Mouse (Mus musculus) heart, adult 11 months (tissue): ENCODE measurements at regions not wholly inside any gene's neighbourhood (a gene's known extent, or its start where the extent isn't known, plus 50 kb on each side); places are given as distances from the start of the nearest gene placed in this dataset.

Experiments
- DNase-seq: peaks from one replicate; pipeline ENCODE4 v3.0.0; 2022

DNA sequence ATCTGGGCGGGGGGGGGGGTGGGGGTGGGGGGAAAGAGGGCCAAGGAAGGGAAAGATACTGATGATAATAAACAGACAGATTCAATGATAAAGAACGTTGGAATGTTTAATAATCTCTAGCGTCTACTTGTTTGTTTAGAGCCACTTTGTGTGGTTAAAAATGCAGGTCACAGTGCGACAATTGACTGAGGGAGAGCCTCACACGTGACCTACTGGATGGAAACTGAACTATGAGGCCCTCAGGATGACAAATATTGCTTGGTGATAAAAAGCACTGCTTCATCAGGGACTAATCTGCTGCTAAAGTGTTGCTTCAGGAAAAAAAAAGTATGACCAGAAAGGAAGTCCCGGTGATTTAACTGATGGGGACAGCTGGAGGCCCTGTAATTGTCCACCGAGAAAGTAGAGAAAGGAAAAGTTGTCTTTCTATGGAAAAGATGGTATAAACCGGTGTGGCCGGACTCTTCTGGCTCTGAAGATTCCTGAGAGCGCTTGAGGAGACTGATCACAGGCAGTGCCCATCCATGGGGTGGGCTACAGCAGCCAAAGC is 269.3 kb downstream of the Foxo1 start:
- no peak for DNase-seq

- peak; percentile 86 for DNase-seq
Measured at GRCm38 (mm10) chr3:52535411-52536021, 267.4 kb downstream of the Foxo1 start.

GRCm38 (mm10) chr3:52534118-52534517 is 266.0 kb downstream of the Foxo1 start:
- peak; percentile 21 for DNase-seq

- peak; percentile 68 for DNase-seq
Measured at GRCm38 (mm10) chr3:52531686-52532351, 263.7 kb downstream of the Foxo1 start.

DNA sequence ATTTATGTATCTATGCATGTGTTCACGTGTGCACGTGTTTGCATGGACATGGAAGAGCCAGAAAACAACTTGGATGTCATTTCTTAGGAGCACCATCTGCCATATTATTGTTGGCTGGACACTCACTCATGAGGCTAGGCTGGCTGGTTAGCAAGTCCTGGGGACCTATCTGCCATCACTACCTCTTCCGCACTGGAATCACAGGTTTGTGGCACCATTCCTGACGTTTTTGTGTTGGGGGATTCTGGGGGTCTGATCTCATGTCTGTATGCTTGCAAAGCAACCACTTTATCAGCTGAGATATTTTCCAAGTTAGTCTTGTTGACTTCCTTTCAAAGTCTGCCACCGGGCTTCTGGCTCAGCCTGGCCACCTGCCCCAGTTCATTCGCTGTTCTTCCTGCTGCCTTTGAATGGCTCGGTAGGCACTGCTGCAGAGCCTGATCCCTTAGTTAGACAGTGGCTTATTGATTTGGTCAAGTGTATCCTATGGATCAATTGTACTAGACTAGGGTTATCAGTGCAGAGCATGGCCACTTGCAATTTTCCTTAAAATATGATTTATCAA is 262.4 kb downstream of the Foxo1 start:
- DNase-seq = peak; percentile 81

DNA sequence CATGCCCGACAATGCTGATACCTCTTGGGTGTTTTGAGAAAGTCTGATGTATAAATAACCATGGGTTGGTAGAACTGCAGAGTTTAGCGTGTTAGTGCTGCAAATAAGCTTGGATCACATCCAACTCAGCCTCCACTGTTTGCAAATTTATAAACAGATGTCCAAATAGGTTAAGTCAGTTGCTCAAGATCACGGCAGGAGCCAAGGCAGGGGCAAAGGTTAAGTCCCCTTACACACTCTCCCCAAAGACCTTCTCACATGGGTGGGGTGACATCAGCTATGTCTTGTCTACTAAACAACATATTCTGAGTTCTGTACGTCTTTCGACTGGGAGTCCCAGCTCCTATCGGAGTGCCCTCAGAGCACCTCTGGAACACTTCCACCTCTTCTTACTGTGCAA is 261.0 kb downstream of the Foxo1 start:
- DNase-seq = peak; percentile 96

DNA sequence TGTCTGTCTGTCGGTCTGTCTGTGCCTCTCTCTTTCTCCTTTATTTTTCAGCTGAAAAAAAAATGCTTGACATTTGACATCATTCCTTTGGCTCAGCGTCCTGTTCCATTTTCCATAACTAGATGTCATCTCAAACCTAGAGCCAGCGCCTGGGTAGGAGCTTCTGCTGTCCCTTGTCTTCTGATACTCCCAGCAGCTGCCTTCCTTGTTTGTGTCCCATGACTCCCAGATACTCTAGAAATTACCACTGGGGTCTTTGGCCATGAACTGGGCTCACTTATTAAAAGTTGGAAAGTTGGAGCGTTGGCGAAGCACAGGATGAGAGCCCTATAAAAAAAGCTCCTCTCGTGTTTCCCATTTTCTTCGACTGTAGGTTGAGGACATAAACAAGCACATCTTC is 260.4 kb downstream of the Foxo1 start:
- DNase-seq = peak; percentile 94

DNA sequence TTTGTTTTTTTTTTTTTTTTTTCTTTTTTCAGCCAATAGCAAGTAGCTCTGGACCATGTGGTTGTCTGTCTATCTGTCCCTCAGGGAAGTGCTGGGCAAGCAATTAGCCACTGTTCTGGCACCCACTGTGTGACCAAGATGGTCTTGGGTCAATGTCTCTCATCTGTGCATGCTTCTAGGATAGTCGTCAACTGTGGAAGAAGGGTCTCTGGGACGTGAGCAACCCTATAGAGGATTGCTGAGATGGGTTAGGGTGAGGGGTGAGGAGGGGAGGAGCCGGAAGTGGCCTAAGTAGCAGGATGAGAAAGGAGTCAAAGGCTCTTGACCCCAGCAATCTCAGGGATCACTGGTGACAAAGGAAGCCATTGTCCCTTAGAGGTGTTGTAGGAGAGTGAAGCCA is 259.6 kb downstream of the Foxo1 start:
- DNase-seq = peak; percentile 92

- peak; percentile 96 for DNase-seq
Measured at GRCm38 (mm10) chr3:52527010-52527754, 259.0 kb downstream of the Foxo1 start.

GRCm38 (mm10) chr3:52522886-52523285 is 254.8 kb downstream of the Foxo1 start:
- no peak for DNase-seq

DNA sequence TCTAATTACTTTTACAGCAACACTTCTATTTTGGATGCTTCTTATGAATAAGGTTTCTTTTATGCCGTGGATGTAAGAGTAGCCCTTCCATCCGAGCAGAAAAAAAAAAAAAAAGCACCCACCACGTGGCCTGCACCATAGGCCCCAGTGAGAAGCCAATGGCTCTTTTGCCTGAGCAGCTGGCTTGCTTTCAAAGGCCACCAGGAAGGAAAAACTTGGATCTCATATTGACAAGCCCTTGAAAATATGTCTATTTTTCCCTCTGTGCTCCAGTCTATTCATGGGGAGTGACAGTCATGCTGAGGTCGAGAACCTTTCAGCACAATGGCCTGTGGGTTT is 252.4 kb downstream of the Foxo1 start:
- DNase-seq = no peak

- DNase-seq = peak; percentile 90
Measured at GRCm38 (mm10) chr3:52519910-52520608, 251.9 kb downstream of the Foxo1 start.

DNA sequence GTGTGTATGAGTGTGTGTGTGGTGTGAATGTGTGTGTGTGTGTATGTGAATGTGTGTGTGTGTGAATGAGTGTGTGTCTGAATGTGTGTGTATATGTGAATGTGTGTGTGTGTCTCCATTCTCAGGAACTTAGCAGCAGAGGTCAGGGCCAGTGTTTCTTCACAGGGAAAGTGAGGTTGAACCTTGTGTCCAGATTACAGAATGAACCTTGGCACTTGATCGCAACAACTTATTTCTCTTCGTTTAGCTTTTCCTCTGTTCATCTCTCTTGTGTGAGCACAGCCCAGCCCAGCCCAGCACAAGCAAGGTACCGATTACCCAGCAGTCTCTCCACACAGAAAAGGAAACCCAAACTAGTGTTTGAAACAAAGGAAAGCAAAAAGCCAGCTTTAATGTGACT is 249.7 kb downstream of the Foxo1 start:
- no peak for DNase-seq

DNA sequence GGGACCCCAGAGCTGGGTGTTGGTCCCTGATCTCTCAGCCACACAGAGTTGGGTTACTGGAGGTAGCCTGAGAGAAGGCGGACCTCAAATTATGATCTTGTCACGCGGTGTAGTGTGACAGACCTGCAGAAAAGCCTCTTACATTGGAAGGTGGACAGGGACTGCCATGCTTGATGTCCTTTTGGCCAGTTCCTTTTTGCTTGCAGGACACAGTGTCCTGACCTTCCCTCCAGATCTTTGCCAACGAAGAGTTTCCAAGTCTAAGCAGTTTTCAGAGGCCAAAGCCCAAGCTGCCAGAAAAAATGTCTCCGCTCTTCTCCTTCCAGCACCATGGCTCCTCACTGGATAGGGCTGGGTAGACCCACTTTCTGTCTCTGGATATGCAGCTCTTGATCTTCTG is 248.6 kb downstream of the Foxo1 start:
- DNase-seq = no peak

DNA sequence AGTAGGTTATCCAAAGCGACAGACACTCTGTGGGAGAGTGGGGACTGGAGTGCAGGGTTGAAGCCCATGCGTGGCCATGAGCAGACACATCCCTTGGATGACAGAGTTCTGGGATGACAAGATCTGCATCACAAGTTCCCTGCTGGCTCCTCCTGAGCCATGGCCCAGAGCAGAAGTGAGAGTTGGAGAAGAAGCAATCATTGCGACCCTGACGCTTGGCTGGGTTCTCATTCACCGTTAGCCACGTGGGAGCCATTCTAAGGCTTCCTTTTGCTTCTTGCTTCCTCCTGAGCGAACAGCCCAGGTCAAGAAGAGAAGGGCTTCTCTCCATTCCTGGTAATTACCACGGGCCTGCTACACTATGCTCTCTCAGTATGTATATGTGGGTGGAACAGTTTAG is 244.6 kb downstream of the Foxo1 start:
- DNase-seq = no peak

- DNase-seq = no peak
Measured at GRCm38 (mm10) chr3:52511549-52511948, 243.4 kb downstream of the Foxo1 start.

- no peak for DNase-seq
Measured at GRCm38 (mm10) chr3:52510831-52511230, 242.7 kb downstream of the Foxo1 start.

- no peak for DNase-seq
Measured at GRCm38 (mm10) chr3:52510088-52510765, 242.1 kb downstream of the Foxo1 start.

DNA sequence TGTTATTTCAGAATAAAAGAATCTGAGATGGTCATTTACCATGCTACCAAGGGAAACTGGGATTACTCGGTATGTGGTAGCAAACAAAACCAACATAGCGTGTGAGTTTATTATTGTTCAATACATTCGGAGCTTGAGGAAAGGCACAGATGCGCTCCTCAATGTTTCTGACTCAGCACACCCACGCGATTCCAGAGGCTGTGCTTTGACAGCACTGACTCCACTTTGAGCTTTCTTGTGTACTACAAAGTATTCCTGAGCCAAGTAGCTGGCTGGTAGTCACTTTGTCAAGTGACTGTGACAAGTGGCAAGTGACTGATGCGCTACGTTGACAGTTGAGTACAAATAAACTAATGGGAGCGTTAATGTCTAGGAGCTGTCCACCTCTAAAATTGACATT is 235.8 kb downstream of the Foxo1 start:
- no peak for DNase-seq

DNA sequence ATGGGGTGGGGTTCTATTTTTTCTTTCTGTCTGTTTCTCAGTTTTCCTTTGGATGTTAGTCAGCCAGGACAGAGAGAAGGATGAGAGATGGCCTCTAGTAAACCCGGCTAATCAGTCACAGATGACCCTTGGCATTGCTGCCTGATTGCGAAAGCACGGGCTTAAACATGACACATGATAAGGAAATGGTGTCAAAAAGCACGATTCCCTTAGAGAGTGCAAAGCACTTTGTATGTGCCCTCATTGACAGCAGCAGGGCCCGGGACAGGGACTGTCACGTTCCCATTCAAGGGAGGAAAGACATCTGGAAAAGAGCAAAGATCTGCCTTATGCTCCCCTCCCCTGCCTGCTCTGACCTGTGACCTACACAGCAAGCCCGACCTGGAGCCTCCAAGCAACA is 234.1 kb downstream of the Foxo1 start:
- peak; percentile 96 for DNase-seq

DNA sequence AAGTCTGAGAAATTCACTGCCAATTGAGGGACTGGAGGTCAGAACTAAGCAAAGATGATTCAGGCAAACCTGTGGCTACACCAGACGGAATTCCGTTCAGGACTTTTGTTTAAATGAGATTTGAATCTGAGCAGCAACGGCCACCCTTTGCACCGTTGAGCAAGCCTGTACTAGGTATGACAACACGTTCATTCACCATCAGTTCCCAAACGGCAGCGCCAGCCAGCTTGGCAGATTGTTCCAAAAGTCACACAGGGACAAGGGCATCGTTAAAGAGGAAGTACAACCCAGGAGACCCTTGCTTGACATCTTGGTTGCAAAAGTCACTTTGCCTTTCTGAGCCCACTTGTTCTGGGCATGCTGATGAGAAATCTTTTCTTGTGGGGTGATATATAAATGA is 233.5 kb downstream of the Foxo1 start:
- DNase-seq = no peak

DNA sequence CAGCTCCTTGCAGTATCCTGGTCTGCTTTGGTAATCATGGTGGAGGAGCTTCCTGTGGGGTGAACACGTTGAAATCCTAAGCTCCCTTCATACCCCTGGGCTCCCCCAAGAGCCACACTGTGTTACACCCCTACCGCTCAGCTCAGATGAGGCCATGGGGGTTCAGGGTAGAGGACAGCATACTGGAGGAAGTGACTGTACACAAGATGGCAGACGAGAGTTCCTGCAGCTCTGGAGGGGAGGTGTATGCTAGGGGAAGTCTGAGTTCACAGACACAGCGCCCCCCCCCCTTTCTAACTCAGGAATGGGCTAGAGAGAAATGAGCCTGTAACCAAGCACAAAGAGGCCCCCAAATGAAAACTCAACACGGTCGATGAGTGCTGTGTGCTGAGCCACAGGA is 231.9 kb downstream of the Foxo1 start:
- DNase-seq = no peak
